Mouse (Mus musculus) urinary bladder, adult 2 months (tissue): ENCODE measurements around the gene St8sia1. TPM values are rescaled to one million over a fixed set of nuclear protein-coding genes. Genes with fewer than 3 reads are reported as not detected.
A peak's percentile ranks its signal among the peaks of the same experiment; 100 is the strongest.

Source experiments
- DNase-seq: peaks from one replicate; pipeline ENCODE4 v3.0.0; 2022; ENCODE audit warnings: low spot score
- polyA plus RNA-seq: library from polyadenylated mRNA; depleted of rRNA; stranded (reverse); fragments of >200 nt; gene quantifications from 2 replicates; pipeline ENCODE4 v1.2.3, GENCODE M21; 2012

Gene St8sia1
- polyA plus RNA-seq, 1 experiment: 0.07 TPM

DNA sequence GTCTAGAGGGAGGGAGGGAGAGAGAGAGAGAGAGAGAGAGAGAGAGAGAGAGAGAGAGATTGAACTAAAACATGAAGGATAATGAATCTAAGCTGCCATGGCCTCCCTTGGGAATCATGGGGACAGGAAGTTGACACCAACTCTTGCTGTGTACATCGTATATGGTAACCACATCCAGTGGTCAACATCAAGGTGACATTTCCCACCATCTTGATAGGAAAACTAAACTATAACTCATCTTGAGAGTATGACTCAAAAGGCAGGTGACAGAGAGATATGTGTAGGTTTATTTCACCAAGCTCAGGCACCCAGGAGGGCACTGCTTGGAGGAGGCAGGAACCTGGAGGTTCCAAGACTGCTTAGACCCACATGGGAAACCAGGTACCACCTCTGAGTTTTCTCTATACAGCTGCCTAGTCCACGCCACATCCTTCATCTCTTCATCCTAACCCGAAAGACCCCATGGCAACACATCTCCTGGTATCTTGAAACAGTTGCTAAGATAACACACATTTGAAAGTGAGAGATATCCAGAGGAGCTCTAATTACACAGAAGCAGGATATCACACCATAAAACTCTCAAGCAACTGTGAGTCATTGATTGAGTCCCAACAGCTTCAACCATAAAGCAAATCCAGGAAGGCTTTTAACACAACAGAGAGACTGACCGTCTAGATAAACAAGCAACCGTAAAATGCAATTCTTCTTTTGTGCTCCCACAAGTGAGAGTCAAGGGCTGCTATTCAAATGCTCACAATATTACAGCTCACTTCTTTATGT lies 141.1 kb downstream of the St8sia1 start:
- DNase-seq: no peak

GRCm38 (mm10) chr6:142818306-142818705 lies 145.9 kb downstream of the St8sia1 start:
- DNase-seq: no peak

- DNase-seq: no peak
Measured at GRCm38 (mm10) chr6:142815513-142815912, 148.7 kb downstream of the St8sia1 start.

DNA sequence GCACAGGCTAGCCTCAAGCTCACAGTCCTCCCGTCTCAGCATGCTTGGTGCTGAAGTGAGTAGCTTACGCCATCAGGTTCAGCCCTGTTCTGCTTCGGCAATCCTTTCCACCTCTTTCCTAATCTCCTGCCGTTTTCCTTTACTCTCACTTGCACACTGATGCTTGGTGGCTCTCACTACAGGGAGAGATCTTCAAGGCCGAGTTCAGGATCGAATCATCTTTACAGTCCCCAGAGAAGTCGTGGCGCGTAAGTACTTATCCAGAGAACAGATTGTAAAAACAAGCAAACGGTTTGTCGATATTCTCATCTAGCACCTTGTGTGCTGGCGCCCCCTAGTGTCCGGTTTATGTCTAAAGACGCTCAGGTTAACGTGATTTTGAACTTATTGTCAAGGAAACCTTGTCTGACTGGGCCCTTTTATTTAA lies 149.7 kb downstream of the St8sia1 start:
- peak; percentile 53 for DNase-seq

GRCm38 (mm10) chr6:142814011-142814410 lies 150.2 kb downstream of the St8sia1 start:
- DNase-seq: no peak

- no peak for DNase-seq
Measured at GRCm38 (mm10) chr6:142812969-142813368, 151.3 kb downstream of the St8sia1 start.

- DNase-seq: no peak
Measured at GRCm38 (mm10) chr6:142810239-142810638, 154.0 kb downstream of the St8sia1 start.

GRCm38 (mm10) chr6:142809373-142810098 lies 154.7 kb downstream of the St8sia1 start:
- no peak for DNase-seq

DNA sequence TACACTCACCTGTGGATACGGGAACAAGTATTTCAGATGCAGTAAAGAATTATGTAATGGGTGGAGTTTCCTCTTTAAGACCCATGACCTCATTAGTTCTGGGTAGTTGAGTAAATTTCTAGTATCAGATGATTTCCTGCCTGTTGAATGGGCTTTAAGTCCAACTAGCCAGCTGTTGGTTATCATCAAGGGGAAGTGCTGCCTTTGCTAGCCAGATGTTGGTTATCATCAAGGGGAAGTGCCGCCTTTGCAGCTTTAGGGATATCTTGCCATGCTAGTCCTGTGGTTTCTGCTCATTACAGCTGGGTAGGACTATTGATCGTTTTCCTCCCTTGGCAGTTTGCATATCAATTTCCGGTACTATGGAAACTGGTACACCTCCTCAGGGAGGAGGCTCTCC lies 157.9 kb downstream of the St8sia1 start:
- no peak for DNase-seq

- no peak for DNase-seq
Measured at GRCm38 (mm10) chr6:142804402-142804801, 159.8 kb downstream of the St8sia1 start, which contains the start of gene Sult6b2. TSS of gene Sult6b2 (minus strand) at chr6:142804502.

DNA sequence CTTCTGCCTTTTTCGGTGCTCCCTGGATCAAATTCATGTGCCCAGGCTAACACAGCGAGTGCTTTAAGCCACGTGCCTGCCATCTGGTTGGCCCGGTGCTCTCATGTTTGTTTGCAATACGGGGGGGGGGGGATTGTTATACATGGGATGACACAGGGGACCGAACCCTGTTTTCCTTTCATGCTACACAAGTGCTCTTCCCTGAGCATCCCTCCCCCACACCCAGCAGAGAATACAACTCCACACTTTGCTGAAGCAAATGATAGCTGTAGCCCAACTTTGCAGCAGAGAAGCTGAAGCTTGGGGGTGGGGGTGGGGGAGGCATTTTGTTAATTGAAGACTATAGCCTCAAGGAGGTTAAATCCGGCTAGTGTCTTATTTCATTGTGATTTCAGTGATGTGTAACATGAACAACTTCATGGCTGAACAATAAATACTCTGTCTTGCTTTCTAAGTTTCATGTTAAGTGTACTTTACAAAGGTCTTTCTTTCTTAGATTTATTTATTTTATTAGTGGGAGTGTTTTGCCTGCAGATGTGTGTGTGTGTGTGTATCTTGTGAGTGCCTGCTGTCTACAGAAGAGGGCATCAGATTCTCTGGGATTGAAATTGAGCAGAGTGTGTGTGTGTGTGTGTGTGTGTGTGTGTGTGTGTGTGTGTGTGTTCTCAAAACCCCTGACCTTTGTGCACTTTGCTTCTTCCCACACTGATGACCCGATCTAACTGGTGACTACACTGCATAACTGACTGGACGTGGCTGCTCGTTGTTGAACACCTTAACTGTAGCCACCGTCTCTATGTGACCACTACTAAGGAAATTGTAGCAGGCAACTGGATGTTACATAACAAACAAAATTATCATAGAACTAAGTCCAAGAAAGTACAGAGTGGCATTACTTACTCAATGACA lies 161.4 kb downstream of the St8sia1 start:
- DNase-seq: no peak

DNA sequence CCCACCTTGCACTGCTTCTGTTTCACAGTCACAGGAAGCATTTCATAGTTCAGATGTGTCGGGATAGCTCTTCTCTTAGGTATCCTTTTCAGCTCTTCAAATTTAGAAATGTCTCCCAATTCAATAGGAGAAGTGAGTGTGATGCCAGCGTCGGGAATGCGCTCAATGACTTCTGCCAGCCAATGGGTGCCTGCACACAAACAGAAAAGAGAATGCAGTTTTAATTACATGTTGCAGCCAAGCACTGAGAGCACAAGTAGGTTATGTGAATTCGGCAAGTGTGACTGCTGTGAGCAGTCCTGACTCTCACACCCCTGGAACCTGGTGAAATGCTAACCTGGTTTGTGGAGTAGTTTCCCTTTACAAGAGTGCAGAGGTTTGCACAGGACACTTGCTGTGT lies 162.6 kb downstream of the St8sia1 start:
- no peak for DNase-seq

GRCm38 (mm10) chr6:142799704-142800374 lies 164.4 kb downstream of the St8sia1 start:
- no peak for DNase-seq

GRCm38 (mm10) chr6:142798837-142799236 lies 165.4 kb downstream of the St8sia1 start:
- no peak for DNase-seq

DNA sequence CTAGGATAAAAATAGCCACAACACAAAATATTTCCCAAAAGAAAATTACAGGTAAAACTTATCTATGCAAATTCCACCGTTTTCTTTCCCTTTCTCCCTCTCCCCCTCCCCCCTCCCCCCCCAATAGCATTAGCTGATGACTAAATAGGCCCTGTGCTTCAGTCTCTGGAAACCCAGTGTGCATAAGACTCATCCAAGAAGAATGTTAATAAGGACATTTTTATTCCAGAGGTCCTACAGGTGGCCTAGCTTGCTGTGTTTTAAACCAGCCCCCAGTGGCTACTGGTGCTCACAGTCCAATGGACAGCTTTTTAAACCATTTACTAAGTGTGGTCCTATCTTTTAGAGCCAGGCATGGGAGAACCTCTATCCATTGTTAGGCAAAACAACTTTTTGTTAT lies 166.3 kb downstream of the St8sia1 start:
- DNase-seq: no peak

- DNase-seq: no peak
Measured at GRCm38 (mm10) chr6:142795655-142796441, 168.4 kb downstream of the St8sia1 start.

GRCm38 (mm10) chr6:142795087-142795486 lies 169.2 kb downstream of the St8sia1 start:
- no peak for DNase-seq

GRCm38 (mm10) chr6:142793468-142793867 lies 170.8 kb downstream of the St8sia1 start:
- no peak for DNase-seq

DNA sequence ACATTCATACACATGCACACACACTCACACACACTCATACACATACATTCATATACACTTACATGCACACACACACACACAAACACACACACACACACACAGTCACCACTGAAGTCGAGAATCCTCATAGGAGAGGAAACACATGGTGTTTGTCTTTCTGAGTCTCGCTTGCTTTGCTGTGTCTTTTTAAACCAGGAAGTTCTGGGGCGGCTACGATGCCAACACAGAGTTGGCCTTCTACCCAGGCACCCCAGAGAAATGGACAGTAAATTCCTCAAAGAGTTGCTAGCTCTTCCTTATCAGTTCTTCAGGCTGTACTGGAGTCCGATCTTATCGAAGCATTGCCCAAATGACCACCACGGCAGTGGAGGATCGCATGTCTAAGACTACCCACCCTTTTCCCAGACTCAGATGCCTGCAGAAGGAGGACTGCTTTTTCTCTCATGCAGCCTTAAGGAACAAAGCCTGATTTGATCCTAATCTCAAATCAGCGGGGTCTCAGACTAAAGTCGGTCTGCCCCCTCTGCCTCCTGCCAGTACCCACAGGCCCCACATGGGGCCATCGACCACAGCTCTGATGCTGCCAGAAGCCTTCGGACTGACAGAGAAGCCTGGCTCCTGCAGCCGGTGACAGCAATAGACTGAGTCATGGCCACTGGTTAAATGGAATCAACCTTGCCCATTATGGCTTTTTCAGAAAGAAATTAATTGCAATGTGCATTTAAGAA lies 171.8 kb downstream of the St8sia1 start:
- DNase-seq: no peak

- no peak for DNase-seq
Measured at GRCm38 (mm10) chr6:142789736-142790135, 174.5 kb downstream of the St8sia1 start.
